Mouse (Mus musculus) kidney, adult 8-10 months (tissue): ENCODE data around the gene Orc4.
"Not testable (repeated sequence)": the region's sequence is repeated elsewhere in the genome, so short reads cannot be mapped to it uniquely, and the experiment has no call there.

Experiments
- DNase-seq, 2 experiments: peaks; one replicate each; pipeline ENCODE4 v3.0.0; 2022

Orc4 gene

DNA sequence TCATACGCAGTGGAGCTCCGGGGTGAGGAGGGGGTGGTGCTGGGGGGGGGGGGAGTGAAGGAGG, at the start of gene Orc4:
Gene Orc4, minus strand, starts transcription at position 26 of the 64 bp plus-strand sequence.
- no peak for DNase-seq

DNA sequence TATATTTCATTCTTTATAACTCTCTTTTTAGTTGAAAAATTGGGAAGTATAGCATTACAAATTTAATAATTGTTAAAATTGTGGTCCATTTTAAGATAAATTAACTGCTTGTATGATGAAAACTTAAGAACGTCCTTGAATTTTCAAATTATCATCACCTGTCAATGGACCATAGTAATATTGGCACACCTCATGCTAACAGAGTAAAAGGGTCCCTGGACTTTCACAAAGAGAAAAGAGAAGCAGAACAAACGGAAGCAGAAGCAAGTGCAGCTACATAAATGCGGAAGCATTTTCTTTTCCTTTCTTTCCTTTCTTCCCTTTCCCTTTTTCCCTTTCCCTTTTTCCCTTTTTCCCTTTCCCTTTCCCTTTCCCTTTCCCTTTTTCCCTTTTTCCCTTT, 40.2 kb upstream of the Orc4 start:
- DNase-seq, result no peak

DNA sequence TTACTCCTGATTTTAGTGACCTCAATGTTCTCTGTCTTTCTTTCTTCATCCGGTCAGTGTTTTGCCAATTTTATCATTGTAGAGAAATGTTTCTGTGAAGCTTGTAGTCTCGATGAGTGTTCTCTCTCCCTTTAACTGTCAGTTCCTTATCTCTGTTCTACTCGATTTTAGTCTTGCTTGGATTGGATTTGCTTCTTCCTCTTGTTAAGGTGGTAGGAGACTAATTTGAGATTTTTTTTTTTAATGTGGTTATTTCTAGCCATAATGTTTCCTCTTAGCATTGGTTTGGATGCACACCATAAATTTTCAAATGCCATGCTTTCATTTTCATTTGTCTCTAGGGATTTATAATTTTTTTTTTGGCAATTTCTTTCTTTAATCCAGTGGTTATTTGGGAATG, 28.8 kb upstream of the Orc4 start:
- no peak for DNase-seq

DNA sequence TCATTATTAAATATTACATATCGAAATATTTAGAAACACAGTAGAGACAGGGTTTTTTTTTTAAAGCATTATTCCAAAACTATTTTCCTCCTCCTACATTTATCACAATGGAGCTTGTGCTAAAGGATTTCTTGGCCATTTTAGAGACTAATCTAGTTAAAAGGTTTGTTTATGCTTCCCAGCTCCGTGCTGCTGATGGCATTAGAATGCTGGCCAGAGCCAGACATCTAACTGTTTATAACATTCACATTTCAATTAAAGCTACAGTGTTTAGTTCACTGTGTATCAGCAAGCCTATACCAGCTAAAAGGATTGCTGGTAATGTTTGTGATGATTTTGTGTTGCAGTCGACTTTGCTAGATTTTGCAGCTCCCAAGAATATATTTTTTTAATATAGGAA, 6.5 kb upstream of the Orc4 start:
- no peak for DNase-seq

DNA sequence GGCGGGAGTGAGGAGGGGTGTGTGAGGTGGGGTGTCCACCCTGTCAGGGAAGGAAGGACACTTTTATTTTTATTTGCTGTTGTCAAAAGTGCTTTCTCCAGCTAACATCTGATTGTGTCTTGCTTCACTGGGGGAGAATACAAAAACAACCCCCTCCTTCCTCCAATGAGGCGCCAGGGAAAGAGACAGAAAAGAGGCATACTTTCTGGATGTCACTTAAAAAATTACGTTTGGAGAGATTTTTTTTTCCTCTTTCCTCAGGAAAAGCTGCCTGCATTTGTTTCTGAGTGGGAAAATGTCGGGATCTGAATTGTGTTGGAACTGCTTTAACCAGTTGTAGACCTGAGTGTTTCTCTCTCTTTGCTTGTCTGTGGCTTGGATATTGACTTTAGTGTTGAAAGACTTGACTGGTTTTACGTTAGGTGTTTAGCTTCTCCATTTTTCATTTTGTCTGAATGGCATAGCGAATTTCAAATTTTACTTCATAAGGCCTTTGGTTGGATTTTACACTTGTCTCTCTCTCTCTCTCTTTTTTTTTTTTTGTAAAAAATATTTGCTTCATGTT, 321 bp upstream of the Orc4 start:
- DNase-seq, result peak in 1 of 2 experiments; percentile 4

DNA sequence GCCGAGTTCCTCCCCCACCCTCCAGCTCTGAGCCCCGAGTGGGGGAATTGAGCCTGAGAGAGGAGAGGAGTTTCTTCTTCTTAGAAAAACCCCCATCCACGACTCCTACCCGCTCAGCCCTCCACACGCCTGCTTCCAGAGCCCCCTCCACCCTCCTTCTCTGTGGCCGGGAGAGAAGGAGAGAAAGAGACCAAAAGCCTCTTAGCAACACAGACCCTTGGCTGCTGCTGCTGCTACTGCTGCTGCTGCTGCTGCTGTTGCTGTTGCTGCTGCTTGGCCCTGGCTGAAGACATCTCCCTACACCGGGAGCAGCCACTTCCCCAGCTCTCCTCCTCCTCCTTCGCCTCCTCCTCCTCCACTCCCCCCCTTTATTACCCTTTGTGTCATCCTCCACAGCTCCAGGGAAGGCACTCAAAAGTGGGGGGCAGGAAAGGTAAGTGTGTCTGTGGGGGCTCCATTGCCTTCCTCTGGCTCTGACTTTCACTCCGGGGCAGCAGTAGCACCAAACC, 280 bp downstream of the Orc4 start:
- peak; percentile 23 to 40 for DNase-seq

DNA sequence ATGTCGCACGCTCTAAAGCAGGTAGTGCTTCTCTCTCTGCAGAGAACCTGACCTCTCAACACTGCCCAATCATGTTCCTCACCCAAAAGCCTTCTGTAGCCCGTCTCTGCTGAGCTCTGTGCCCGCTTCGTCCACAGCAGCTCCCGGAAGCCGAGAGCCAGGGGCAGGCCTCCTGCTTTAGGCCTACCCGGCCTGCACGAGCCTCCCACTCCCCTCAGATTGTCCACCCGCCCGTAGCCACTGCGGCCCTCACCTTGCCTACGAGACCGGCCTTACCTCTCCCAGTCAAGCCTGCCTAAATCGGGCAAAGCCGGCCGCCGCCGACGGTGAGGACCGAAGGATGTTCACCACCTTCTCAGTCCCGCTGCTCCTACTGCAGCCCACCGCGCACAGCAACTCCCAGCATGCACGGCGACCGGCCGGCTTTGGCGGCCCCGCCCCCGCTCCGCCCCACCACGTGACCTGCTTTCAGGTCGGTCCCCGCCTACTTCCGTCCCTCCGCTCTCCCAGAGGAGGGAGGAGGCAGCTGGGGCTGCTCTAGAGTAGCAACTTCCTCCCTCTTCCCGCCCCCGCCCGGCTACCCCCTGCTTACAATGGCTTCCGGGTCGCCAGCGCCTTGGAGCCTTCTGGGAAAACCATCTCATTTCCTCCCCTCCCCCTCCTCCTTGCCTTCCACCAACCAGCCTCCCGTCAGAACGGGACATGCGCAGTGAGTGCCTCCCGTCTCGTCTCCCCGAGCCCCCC, 1.1 kb downstream of the Orc4 start, which contains the start of gene Mbd5:
Gene Mbd5, plus strand, starts transcription at position 668 of the 744 bp plus-strand sequence.
- peak; percentile 99 for DNase-seq

DNA sequence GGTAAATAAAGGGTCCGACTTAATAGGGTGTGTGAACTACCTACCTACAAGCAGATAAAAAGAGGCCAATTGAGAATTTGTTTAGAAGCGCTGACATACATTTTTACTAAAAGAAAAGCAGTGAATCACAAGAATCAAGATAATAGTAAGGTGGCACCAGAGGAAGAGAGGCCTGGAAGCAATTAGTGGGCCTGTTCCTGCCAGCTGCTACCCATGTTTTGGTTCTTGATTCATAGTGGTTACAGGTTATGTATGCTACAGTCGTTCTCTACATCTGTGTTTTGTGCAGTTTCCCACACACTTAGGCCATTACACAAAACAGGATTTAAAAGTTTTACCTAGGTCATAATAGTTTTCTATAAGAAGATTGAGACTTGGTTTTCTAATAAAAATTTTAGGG, 2.3 kb downstream of the Orc4 start:
- DNase-seq, result no peak

DNA sequence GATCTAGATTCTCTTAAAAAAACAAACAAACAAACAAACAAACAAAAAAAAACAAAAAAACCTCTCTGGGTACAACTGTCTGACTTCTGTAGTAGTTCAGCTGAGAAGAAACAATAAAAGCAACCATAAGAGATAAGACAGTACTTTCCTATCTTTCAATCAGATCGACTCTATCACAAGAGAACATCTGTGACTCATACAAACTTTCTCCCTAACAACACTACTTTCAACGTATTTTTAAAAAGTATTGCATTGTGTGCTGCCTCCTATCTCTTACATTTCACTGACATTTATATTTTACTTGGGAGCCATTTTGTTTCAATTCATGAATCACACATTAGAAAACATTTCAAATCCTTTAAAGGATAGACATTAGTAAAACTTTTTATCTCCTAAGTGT, 15.0 kb downstream of the Orc4 start:
- no peak for DNase-seq

DNA sequence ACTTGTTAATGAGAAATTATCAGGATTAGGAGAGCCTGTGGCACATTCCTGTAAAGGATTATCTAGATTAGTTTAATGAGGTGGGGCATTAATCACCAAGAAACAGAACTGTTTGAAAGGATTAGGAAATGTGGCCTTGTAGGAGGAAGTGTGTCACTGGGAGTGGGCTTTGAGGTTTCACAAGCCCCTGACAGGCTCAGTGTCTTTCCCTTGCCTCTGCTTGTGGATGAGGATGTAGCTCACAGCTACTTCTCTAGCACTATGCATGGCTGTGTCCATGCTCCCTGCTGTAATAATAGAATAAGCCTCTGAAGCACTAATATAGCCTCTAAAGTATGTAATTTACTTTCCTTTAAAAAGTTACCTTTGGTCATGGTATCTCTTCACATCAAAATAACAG, 34.2 kb downstream of the Orc4 start:
- DNase-seq, result no peak

DNA sequence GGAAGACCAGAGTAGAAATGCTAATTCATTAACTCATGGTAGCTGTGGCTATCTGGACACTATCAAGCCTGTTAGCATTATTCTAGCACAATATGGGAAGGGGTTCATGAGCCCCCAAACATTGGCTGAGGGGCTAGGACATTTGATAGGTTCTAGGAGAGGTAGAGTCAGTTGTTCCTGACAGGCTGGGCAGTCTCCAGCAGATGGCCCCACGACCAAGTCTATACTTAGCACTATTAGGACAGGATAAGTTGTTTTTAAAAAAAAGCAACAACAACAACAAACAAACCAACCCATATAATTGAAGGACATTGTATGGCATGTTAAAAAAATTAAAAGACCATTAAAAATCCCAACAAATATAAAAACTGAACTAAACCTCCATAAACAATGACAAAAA, 35.9 kb downstream of the Orc4 start:
- DNase-seq, result no peak

DNA sequence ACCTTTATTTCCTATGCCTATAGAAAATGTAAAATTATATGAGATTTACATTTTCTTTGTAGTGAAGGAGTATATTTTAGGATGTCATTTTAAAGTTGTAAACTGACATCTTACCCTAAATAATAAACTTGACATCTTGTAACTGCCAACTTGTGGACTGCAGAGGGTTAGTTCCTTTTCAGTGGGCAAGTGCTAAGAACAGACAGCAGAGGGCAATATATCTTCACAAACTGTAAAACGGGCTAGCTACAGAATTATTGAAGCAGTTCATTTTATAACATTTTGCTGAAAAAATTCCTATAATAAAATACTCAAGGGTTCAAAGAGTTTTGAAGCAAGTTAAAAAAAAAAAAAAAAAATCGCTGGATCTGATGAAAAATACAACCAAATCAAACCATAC, 41.2 kb downstream of the Orc4 start:
- DNase-seq, result no peak

DNA sequence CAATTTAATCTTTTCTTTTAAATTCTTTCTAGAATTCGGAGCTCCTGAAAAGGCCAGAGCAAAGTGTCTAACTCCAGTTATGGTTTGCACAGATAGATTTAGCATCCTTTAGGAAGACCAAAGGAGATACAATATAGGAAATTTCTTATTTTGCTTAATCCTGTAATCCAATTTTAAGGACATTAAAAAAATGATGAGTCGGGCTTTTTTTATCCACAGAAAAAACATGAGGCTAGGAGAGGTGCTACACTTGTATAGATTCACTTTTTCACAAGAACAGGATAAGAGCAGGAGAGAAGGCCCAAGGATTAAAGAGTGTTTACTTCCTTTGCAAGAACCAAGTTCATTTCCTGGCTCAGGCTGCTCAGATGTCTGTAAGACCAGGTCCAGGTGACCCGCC, 54.9 kb downstream of the Orc4 start:
- DNase-seq, result no peak

DNA sequence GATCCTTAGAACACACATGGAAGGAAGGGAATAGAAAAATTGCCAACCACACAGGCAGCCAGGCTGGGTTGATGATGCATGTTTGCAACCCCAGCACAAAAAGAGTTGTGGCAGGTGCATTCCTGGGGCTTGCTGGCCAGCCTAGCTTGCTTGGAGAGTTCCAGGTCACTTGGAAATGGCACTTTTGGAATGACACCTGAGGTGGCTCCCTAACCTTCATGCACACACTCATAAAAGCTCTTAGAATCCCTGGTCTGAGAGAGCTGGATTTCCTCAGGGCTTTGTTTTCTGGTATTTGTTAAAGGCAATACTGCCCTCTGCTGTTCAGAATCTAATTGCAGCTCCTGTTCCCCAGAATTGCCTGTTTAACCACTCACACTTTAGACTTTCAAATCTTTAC, 64.1 kb downstream of the Orc4 start:
- DNase-seq, result peak; percentile 66 to 72

DNA sequence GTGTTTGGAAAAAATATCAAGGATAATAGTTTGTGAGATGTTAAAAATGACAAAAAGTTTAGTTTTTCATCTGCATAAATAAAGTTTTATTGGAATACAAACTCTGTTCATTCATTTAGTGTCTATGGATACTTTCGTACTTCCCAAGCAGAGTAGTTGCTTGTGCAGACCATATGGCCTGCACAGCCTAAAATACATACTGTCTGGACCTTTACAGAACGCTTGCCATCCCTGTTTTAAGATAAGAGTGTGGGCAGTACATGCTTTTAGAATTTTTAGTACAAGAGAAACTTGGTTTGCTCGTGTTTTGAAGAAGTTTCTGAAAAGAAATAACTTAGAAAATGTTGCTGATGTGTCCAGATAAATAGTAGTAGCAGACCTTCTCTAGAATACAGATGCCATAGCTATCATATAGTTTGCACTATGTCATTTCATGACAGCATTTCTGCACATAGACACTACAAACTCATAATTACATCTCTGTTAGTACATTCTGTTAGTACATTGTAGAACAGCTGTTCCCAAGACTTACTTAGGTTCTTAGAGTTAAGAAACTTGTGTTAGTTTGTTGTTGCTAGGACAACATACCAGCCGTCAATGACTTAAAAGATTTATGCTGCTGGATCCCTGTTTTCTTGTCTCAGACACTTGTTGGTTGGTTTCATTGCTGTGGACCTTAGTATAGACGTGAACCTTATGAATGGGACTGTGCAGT, 81.7 kb downstream of the Orc4 start:
- no peak for DNase-seq

DNA sequence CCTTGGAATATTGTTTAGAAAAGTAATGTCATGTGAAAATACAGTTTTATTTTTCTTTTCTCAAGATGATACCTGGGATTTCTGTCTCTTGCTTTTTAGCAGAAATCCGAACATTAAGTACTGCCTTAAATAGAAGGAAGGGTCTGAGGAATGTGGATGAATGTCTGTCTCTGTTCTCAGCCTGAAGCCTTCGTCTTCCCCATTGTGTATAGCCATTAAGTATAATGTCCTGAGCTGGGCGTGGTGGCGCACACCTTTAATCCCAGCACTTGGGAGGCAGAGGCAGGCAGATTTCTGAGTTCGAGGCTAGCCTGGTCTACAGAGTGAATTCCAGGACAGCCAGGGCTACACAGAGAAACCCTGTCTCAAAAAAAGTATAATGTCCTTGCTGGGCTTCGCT, 84.5 kb downstream of the Orc4 start:
- not testable (repeated sequence) for DNase-seq
